Mouse (Mus musculus): ENCODE measurements around the gene Fancg. TPM values are rescaled to one million over a fixed set of nuclear protein-coding genes. Genes with fewer than 3 reads are reported as not detected.

Fancg gene
- 22.3 TPM for total RNA-seq (2023)

GRCm38 (mm10) chr4:43010161-43011038 is at the start of gene Fancg:
Gene Fancg (minus strand): TSS chr4:43010506.

DNA sequence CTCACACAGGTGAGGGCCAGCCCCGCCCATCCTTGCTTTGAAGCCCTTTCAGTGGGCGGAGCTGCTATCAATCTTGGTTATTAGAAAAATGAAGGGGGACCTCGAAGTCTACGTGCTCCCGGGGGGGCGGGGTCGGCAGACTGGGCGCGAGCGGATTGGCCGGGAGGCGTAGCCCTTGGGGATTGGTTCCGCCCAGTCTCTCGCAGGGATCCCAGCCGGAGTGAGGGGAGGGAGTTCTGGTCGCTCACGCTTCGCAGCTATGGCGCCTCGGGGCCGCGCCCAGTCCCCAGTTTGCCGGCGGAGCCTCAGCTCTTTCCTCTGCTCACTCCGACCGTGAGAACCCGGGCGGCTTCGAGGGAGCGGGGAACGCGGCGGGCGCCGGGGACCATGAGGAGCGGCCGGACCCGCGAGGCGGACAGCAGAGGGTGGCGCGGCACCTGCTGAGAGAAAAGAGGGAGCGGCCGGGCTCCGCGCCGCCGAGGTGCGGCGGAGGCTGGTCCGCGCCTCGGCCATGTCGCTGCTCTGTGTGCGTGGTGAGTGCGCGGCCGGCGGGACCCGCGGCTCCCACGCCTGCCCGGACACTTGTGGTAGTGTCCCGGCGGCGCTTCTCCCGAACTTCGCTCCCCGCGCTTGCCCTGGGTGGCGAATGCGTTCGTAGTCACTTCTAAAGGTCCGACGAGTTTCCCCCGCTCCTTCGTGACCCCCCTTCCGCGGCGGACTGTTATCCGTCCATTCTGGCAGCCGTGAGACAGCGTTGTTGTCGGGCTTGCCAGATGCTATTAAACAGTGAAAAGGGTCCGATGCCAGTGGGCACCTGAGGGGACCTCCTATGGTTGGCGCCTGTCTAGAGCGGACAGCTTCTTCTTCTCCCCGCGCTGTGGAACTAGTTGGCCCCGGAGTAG is 48.7 kb upstream of the Fancg start, which contains the start of gene Unc13b:
TSS of gene Unc13b (plus strand) at position 201 of the 902 bp plus-strand sequence.

GRCm38 (mm10) chr4:43045659-43046302 is 35.5 kb upstream of the Fancg start, which contains the start of gene Fam214b:
Gene Fam214b (minus strand): TSS chr4:43046220.

DNA sequence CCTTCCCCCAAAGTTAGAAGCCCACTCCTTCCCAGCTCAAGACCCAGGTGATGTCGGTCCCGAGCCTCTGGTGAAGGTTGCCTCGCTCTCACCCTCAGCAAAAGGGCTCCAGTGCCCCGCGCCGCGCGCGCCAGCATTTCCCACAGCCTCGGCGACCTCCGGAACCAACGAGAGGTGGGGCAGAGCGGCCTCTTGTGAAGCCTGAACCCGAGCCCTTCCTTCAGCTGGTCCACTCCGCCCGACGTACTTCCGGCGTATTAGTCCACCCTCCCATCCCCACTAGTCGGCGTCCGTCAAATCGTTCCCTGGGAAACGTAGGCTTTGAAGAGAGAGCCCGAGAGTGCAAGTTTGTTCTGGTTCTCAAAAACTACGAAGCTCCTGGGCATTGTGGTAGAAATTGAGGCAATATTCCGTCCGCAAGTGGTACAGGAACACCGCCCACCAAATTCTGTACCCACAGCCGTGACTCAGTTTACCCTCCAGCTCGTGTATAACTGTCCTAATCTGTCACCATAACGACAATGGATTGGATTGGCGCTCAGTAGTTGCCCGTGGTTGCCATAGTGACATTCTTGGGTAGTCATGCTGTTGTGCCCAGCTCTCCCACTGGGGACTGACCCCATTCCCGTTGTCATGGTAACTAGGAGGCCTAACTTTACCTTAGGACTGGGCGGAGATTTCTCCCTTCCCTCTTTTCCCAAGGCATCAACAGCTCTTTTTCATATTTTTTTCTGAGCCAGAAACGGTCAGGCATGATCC is 21.1 kb upstream of the Fancg start, which contains the start of gene Stoml2:
TSS of gene Stoml2 (minus strand) at position 474 of the 759 bp plus-strand sequence.

GRCm38 (mm10) chr4:43025084-43025960 is 15.0 kb upstream of the Fancg start, which contains the start of gene Pigo:
Gene Pigo (minus strand): TSS chr4:43025819.

GRCm38 (mm10) chr4:43000141-43000986 is 9.9 kb downstream of the Fancg start, which contains the start of gene Vcp:
Gene Vcp (minus strand): TSS chr4:43000507.

GRCm38 (mm10) chr4:42969304-42969703 is 41.0 kb downstream of the Fancg start, which contains the start of gene 1700022I11Rik:
Gene 1700022I11Rik (plus strand): TSS chr4:42969604.

Other genes starting within 250 kb of the Fancg start
- gene Ccl21a, start 236.5 kb downstream of the Fancg start, total RNA-seq (2023), result not detected
- not detected for gene Fam205a1, start 156.6 kb downstream of the Fancg start, total RNA-seq (2023)
- not detected for gene Gm12394, start 153.7 kb downstream of the Fancg start, total RNA-seq (2023)
- not detected for gene Fam205c, start 136.3 kb downstream of the Fancg start, total RNA-seq (2023)
- not detected for gene Phf24, start 93.8 kb downstream of the Fancg start, total RNA-seq (2023)
- 23.1 TPM for gene Dnajb5, start 60.7 kb downstream of the Fancg start, total RNA-seq (2023)
- gene 1700022I11Rik, start 40.9 kb downstream of the Fancg start, total RNA-seq (2023), result not detected
- 105 TPM for gene Vcp, start 10.0 kb downstream of the Fancg start, total RNA-seq (2023)
- gene Pigo, start 15.3 kb upstream of the Fancg start, total RNA-seq (2023), result 46.0 TPM
- 67.9 TPM for gene Stoml2, start 21.2 kb upstream of the Fancg start, total RNA-seq (2023)
- gene Fam214b, start 35.7 kb upstream of the Fancg start, total RNA-seq (2023), result 8.6 TPM
- gene Unc13b, start 48.4 kb upstream of the Fancg start, total RNA-seq (2023), result 0.80 TPM